Mouse (Mus musculus) forebrain, postnatal 0 days (tissue): Measurements from ENCODE around the gene Zbtb25. TPM values are rescaled to one million over a fixed set of nuclear protein-coding genes. Genes with fewer than 3 reads are reported as not detected.

Source experiments
- ATAC-seq: fragments of 200-750 bp; cut with Nextera tagmentation; 2 replicates; pipeline ENCODE4 v1.8.0; 2017; ENCODE audit warnings: mild to moderate bottlenecking, moderate library complexity
- DNase-seq: peaks from one replicate; pipeline ENCODE4 v3.0.0-alpha.2; 2015
- H3K27ac ChIP-seq: fragments of 300-500 bp; sonication (generic); 2 replicates; pipeline ENCODE4 v1.5.1; 2014; ENCODE audit warnings: low read depth, mild to moderate bottlenecking, antibody characterized with exemption, low read length, moderate library complexity, mixed read lengths
- H3K27me3 ChIP-seq: fragments of 300-500 bp; sonication (generic); 2 replicates; pipeline ENCODE4 v1.6.1; 2014; ENCODE audit warnings: mild to moderate bottlenecking, low read length, mixed read lengths; ENCODE audit not compliant: insufficient read depth
- H3K36me3 ChIP-seq: fragments of 300-500 bp; sonication (generic); 2 replicates; pipeline ENCODE4 v1.6.1; 2014; ENCODE audit warnings: mild to moderate bottlenecking, moderate library complexity; ENCODE audit not compliant: insufficient read depth
- H3K4me1 ChIP-seq: fragments of 300-500 bp; sonication (generic); 2 replicates; pipeline ENCODE4 v1.6.1; 2014; ENCODE audit warnings: antibody characterized with exemption; ENCODE audit not compliant: insufficient read depth
- H3K4me2 ChIP-seq: fragments of 300-500 bp; sonication (generic); 2 replicates; pipeline ENCODE4 v1.6.1; 2014; ENCODE audit warnings: low read depth, mild to moderate bottlenecking, moderate library complexity
- H3K4me3 ChIP-seq: fragments of 300-500 bp; sonication (generic); 2 replicates; pipeline ENCODE4 v1.5.1; 2014; ENCODE audit warnings: low read depth, low read length, mixed read lengths
- H3K9ac ChIP-seq: fragments of 300-500 bp; sonication (generic); 2 replicates; pipeline ENCODE4 v1.6.1; 2014; ENCODE audit warnings: mild to moderate bottlenecking
- H3K9me3 ChIP-seq: fragments of 300-500 bp; sonication (generic); 2 replicates; pipeline ENCODE4 v1.6.1; 2016; ENCODE audit warnings: low read length
- CTCF ChIP-seq: sonication (generic); IDR thresholded peaks from 2 replicates; pipeline ENCODE4 v1.5.1; 2016; ENCODE audit warnings: antibody characterized with exemption, control low read depth, low read depth
- WGBS: fragments of 180-500 bp; shearing (Covaris S2); extraction: QIAGEN DNeasy Blood & Tissue Kit; methylation state at CpG from one replicate; pipeline ENCODE4 v1.1.7; 2014; 5-methylcytosine and 5-hydroxymethylcytosine counted together
- polyA plus RNA-seq: library from polyadenylated mRNA; unstranded; fragments of >200 nt; fragmentation: Nextera tagmentation; extraction: Ambion mirVana; gene quantifications from 2 replicates; pipeline ENCODE4 v1.2.1, GENCODE M21; 2015
- total RNA-seq: library from RNA; depleted of rRNA; stranded (reverse); fragments of >200 nt; gene quantifications from 2 replicates; pipeline ENCODE4 v1.2.3, GENCODE M21; 2014

Zbtb25 gene
- total and polyA plus RNA-seq, 2 experiments from 2014 or later = 13.2 to 25.8 TPM

- WGBS = 91% methylated on average over 3 of the region's 3 CpGs
- Histone ChIP-seq H3K4me3 (no peak overlapping the region), H3K9me3 (no peaks in the 10 kb centered on the region), H3K27me3 (no peaks in the 10 kb centered on the region), H3K4me1 (no peaks in the 10 kb centered on the region), H3K36me3 (no peaks in the 10 kb centered on the region), H3K27ac (no peak overlapping the region), H3K4me2 (no peak overlapping the region), H3K9ac (no peak overlapping the region)
- TF ChIP-seq CTCF = no peak
- DNase-seq = no peak
- no peak for ATAC-seq
These were observed 8.3 kb upstream of the Zbtb25 start for GRCm38 (mm10) chr12:76377726-76378125.

DNA sequence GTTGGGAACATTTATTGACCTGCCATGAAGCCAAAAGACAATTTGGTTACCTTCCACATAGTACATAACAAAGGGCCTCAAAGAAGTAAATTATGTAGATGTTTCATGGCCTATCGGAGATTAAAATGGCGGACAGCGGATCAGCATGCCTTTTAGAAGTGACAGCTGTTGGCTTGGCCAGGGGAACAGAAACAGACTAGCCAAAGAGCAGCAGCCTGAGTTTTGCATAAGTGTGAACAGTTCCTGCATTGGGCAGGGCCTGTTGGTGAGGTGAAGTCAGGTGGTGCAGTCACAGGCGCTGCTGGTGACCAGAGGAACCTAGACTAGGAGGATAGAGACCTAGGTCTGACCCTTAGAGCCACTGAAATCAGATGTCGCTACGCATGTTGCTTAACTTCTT lies 7.7 kb upstream of the Zbtb25 start:
- no peak for ATAC-seq
- H3K4me2 ChIP-seq = no peak overlapping the region
- no peak for TF ChIP-seq CTCF

DNA sequence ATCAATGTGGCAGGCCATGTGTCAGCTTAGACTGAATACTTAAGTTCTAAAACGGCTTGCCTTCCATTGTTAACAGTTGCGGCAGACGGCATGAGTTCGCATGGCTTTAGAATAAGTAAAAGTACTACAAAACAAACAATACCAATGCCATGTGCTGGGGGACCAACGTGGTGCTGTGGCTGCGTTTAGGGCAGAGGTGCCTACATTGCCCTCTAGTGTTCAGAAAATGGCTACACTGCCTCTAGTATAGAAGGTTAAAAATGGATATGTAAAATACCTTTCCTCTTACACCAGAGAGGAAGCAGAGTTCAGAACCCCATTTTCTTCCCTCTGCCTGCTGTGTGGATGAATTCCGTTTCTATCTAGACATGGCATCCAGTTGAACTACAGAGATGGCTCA lies 7.2 kb upstream of the Zbtb25 start:
- Histone ChIP-seq H3K27ac (no peak overlapping the region), H3K4me2 (no peak overlapping the region), H3K27me3 (no peaks in the 10 kb centered on the region), H3K9ac (no peak overlapping the region), H3K36me3 (no peaks in the 10 kb centered on the region), H3K9me3 (no peaks in the 10 kb centered on the region), H3K4me3 (no peak overlapping the region), H3K4me1 (no peaks in the 10 kb centered on the region)
- DNase-seq = peak; percentile 36
- TF ChIP-seq CTCF = peak; percentile 63
- WGBS = 30% methylated on average over 7 of the region's 7 CpGs
- ATAC-seq = peak; percentile 59

More for the DNA sequence above, 7.7 kb upstream of the Zbtb25 start:
- Histone ChIP-seq H3K4me3 (no peak overlapping the region), H3K36me3 (no peaks in the 10 kb centered on the region), H3K27me3 (no peaks in the 10 kb centered on the region), H3K9ac (no peak overlapping the region), H3K4me1 (no peaks in the 10 kb centered on the region), H3K27ac (no peak overlapping the region), H3K9me3 (no peaks in the 10 kb centered on the region)
- WGBS = 93% methylated on average over 6 of the region's 6 CpGs
- DNase-seq = no peak

- no peaks in the 10 kb centered on the region for H3K4me1 ChIP-seq
- no peak overlapping the region for H3K4me2 ChIP-seq
- no peak overlapping the region for H3K4me3 ChIP-seq
- no peak overlapping the region for H3K9ac ChIP-seq
- 89% methylated on average over 3 of the region's 3 CpGs for WGBS
- no peak for DNase-seq
- H3K36me3 ChIP-seq = no peaks in the 10 kb centered on the region
- no peaks in the 10 kb centered on the region for H3K9me3 ChIP-seq
- TF ChIP-seq CTCF = no peak
- H3K27ac ChIP-seq = no peak overlapping the region
- no peak for ATAC-seq
- no peaks in the 10 kb centered on the region for H3K27me3 ChIP-seq
These were observed 6.1 kb upstream of the Zbtb25 start for GRCm38 (mm10) chr12:76375506-76375905.

DNA sequence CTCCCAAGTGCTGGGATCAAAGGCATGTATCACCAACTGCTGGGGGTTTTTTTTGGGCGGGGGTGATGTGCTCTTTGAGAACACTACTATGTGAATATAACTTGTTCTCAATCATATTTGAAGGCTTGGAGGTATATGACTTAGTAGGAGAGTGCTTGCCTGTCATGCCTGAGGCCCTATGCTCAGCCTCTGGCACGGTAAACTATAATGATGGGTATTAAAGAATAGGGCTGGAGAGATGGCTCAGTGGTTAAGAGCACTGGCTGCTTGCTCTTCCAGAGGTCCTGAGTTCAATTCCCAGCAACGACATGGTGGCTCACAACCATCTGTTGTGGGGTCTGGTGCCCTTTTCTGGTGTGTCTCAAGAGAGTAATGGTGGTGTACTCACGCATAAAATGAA lies 5.5 kb upstream of the Zbtb25 start:
- no peak overlapping the region for H3K4me2 ChIP-seq
- no peak overlapping the region for H3K4me3 ChIP-seq
- H3K9me3 ChIP-seq = no peaks in the 10 kb centered on the region
- 83% methylated on average over 4 of the region's 4 CpGs for WGBS
- TF ChIP-seq CTCF = no peak
- no peaks in the 10 kb centered on the region for H3K36me3 ChIP-seq
- H3K4me1 ChIP-seq = no peaks in the 10 kb centered on the region
- no peak overlapping the region for H3K9ac ChIP-seq
- H3K27ac ChIP-seq = no peak overlapping the region
- DNase-seq (no peak), ATAC-seq (no peak)
- no peaks in the 10 kb centered on the region for H3K27me3 ChIP-seq

GRCm38 (mm10) chr12:76373991-76374390 lies 4.6 kb upstream of the Zbtb25 start:
- no peak overlapping the region for H3K9ac ChIP-seq
- no peak for ATAC-seq
- DNase-seq = no peak
- no peaks in the 10 kb centered on the region for H3K36me3 ChIP-seq
- H3K27me3 ChIP-seq = no peaks in the 10 kb centered on the region
- 76% methylated on average over 6 of the region's 6 CpGs for WGBS
- no peaks in the 10 kb centered on the region for H3K9me3 ChIP-seq
- no peaks in the 10 kb centered on the region for H3K4me1 ChIP-seq
- H3K4me3 ChIP-seq = no peak overlapping the region
- no peak for TF ChIP-seq CTCF
- H3K27ac ChIP-seq = no peak overlapping the region
- no peak overlapping the region for H3K4me2 ChIP-seq

DNA sequence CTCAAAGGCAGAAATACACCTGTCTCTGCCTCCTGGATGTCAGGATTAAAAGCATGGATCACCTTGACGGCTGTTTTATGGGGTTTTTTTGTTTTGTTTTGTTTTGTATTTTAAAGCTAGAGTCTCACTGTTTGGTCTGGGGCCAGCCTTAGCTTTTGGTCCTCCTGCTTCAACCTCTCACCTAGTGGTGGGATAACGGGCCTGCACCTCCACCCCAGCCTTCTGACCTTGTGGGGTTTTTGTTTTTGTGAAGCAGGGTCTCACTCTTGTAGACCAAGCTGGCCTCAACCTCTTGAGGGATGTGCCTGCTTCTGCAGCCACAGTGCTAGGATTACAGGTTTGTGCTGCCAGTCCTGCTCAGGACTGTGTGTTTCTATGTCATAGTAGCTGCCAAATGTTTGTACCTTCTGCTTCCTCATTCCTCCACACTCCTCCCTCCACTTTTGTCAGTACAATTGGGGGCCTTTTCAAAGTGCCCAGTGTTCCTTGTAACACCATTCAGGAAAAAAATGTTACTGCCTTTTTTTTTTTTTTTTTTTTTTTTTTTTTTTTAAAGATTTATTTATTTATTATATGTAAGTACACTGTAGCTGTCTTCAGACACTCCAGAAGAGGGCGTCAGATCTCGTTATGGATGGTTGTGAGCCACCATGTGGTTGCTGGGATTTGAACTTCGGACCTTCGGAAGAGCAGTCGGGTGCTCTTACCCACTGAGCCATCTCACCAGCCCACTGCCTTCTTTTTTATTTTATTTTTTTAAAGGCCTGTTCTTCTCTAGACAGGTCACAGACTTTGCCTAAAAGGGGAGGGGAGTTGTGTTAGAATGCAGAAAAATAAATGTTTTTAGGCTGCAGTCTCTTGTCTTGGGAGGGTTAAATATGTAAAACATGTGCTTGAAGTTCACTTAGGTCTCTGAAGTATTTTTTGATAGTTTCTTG lies 3.7 kb upstream of the Zbtb25 start:
- ATAC-seq (no peak), DNase-seq (no peak)
- 81% methylated on average over 5 of the region's 7 CpGs for WGBS
- Histone ChIP-seq H3K36me3 (no peaks in the 10 kb centered on the region), H3K27me3 (no peaks in the 10 kb centered on the region), H3K4me3 (no peak overlapping the region), H3K9me3 (no peaks in the 10 kb centered on the region), H3K9ac (no peak overlapping the region), H3K4me2 (no peak overlapping the region), H3K27ac (no peak overlapping the region), H3K4me1 (peaks cover 4% of the 10 kb centered on the region)
- TF ChIP-seq CTCF = no peak
